Mouse (Mus musculus): Measurements from ENCODE around the gene Edem3. TPM values are rescaled to one million over a fixed set of nuclear protein-coding genes. Genes with fewer than 3 reads are reported as not detected.

The Edem3 gene
- polyA plus RNA-seq, 1 experiment = 3.6 TPM

DNA sequence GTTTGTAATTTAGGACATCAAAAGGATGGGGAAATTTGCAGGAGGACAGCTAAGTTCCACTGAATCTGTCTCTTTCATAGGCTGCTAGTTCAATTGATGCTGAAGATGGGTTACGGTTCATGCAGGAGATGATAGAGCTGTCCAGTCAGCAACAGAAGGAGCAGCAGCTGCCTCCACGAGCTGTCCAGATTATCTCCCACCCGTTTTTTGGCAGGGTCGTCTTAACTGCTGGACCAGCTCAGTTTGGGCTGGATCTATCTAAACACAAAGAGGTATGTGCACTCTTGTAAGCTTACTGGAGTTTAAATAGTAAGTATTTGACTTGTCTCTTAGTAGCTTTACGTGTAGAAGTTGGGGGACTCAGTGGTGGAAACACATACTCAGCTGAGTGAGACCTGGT, 52.1 kb downstream of the Edem3 start:
- Histone ChIP-seq H3K27me3 (ENCODE audit: control insufficient read depth, insufficient read depth, low read length) (no peaks in the 10 kb centered on the region), H3K36me3 (ENCODE audit: control insufficient read depth, insufficient read depth, low read length) (peaks cover 3% of the 10 kb centered on the region), H3K4me1 (ENCODE audit: control insufficient read depth, insufficient read depth, low read length) (no peaks in the 10 kb centered on the region), H3K27ac (ENCODE audit: control insufficient read depth, insufficient read depth, low read depth, low read length) (no peak overlapping the region), H3K4me3 (ENCODE audit: control insufficient read depth, low read depth, low read length) (no peak overlapping the region)
- TF ChIP-seq POLR2A (IDR thresholded peaks at IDR 0.05; ENCODE audit: control insufficient read depth, low read depth, low read length) = no peak
- TF ChIP-seq CTCF (IDR thresholded peaks at IDR 0.05; ENCODE audit: control insufficient read depth, insufficient read depth, insufficient replicate concordance, low read depth, low read length) = no peak

DNA sequence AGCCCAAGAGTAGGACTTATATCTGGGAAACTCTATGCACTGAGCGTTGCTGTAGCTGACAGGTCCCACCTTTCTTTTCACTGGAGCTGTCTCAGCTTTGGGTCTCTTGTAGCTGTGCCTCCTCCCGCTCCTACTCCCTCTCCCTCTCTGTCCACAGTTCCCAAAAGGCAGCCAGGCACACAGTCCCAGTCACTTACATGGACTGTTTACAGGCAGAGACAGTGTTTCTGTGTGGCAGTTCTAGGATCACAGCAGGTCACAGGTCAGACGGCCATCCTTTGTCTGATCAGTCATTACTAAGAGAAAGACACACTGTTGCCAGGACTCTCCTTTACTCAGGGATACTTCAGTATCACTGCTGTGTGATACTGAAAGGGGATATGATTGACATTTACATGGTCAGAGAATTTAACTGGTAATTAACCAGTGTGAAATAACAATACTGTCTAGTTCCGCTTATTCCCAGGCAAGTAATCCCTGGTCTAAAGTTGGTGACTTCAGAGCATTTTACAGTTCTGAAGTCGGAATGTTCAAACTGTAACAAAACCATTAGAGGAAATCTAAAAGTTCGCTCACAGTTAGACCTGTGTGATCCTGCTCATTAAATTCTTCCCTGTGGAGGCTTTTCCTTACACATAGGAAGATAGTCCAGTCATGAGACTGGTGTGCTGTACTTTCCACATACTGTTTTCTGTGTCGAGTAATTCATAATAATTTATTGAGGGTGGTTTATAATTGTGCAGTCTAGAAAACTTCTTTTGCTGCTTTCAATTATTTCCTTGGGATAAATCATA, 55.7 kb downstream of the Edem3 start:
- TF ChIP-seq POLR2A (IDR thresholded peaks at IDR 0.05; ENCODE audit: control insufficient read depth, low read depth, low read length) (no peak), CTCF (IDR thresholded peaks at IDR 0.05; ENCODE audit: control insufficient read depth, insufficient read depth, insufficient replicate concordance, low read depth, low read length) (no peak)
- Histone ChIP-seq H3K4me1 (ENCODE audit: control insufficient read depth, insufficient read depth, low read length) (no peaks in the 10 kb centered on the region), H3K36me3 (ENCODE audit: control insufficient read depth, insufficient read depth, low read length) (peaks cover 4% of the 10 kb centered on the region), H3K27me3 (ENCODE audit: control insufficient read depth, insufficient read depth, low read length) (no peaks in the 10 kb centered on the region), H3K4me3 (ENCODE audit: control insufficient read depth, low read depth, low read length) (no peak overlapping the region), H3K27ac (ENCODE audit: control insufficient read depth, insufficient read depth, low read depth, low read length) (no peak overlapping the region)

DNA sequence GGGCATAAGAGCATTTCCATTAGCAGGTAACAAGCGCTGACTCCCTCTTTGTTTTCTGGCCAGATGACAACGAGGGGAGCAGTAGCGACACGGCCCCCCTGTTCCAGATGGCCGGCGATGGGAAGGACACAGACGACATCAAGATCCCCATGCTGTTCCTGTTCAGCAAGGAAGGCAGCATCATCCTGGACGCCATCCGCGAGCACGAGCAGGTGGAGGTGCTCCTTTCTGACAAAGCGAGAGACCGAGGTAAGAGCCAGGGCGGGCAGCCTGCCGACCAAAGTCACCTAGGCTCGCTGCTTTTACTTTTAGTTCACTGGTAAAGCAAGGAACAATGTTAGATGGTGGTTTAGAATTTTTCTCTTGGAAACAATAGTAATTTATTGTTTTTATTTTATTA, 56.3 kb downstream of the Edem3 start:
- no peak overlapping the region for H3K4me3 ChIP-seq (ENCODE audit: control insufficient read depth, low read depth, low read length)
- no peaks in the 10 kb centered on the region for H3K4me1 ChIP-seq (ENCODE audit: control insufficient read depth, insufficient read depth, low read length)
- H3K36me3 ChIP-seq (ENCODE audit: control insufficient read depth, insufficient read depth, low read length) = peaks cover 4% of the 10 kb centered on the region
- no peak overlapping the region for H3K27ac ChIP-seq (ENCODE audit: control insufficient read depth, insufficient read depth, low read depth, low read length)
- H3K27me3 ChIP-seq (ENCODE audit: control insufficient read depth, insufficient read depth, low read length) = no peaks in the 10 kb centered on the region
- TF ChIP-seq CTCF (IDR thresholded peaks at IDR 0.05; ENCODE audit: control insufficient read depth, insufficient read depth, insufficient replicate concordance, low read depth, low read length) = no peak
- no peak for TF ChIP-seq POLR2A (IDR thresholded peaks at IDR 0.05; ENCODE audit: control insufficient read depth, low read depth, low read length)

DNA sequence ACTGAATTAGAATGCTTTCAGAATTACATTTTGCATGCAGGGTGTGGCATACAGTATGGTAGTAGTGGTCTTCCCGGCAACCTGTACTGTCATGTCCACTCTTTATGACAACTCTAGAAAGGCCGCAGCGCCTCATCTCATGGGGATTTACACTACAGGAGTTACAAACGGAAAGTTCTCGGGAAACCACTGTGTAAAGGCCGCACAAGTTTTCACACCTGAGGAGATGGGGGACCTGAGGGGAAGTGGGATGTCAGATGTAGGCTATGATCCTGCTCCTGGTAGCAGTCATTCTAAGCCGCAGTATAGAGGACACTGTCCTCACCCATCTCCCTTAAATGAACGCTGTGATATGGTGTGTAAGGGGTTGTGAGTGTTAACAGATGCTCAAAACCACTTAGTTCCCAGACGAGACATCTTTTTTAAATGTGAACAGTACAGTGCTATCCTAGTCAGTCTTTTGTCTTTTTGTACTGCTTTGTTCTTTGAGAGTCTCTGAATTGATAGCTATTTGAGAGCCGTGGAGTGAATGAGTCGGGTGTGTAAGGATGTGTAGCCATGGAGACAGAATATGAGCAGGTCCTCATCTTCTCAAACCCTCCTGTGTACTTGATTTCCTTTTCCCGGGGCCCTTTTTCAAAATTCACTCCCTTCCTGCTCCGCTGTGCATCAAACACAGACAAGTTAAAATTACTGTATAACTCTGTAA, 57.0 kb downstream of the Edem3 start:
- Histone ChIP-seq H3K36me3 (ENCODE audit: control insufficient read depth, insufficient read depth, low read length) (peaks cover 4% of the 10 kb centered on the region), H3K27ac (ENCODE audit: control insufficient read depth, insufficient read depth, low read depth, low read length) (no peak overlapping the region), H3K27me3 (ENCODE audit: control insufficient read depth, insufficient read depth, low read length) (no peaks in the 10 kb centered on the region), H3K4me3 (ENCODE audit: control insufficient read depth, low read depth, low read length) (no peak overlapping the region), H3K4me1 (ENCODE audit: control insufficient read depth, insufficient read depth, low read length) (no peaks in the 10 kb centered on the region)
- no peak for TF ChIP-seq CTCF (IDR thresholded peaks at IDR 0.05; ENCODE audit: control insufficient read depth, insufficient read depth, insufficient replicate concordance, low read depth, low read length)
- no peak for TF ChIP-seq POLR2A (IDR thresholded peaks at IDR 0.05; ENCODE audit: control insufficient read depth, low read depth, low read length)

DNA sequence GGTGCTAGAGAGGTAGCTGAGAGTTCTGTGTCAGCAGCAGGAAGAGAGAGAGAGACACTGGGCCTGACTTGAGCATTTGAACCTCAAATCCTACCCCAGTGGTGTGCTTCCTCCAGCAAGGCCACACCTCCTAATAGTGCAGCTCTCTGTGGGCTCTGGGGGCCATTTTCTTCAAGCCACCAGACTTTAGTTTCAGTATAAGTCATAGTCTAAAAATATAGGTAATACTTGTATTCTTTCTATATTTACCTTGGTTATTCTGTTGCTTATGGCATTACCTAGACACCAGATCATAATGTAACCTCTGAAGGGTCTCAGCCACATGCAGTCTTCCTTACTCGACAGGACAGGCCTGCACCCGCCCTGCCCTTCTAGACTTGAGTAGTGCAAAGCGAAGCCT, 60.9 kb downstream of the Edem3 start:
- TF ChIP-seq POLR2A (IDR thresholded peaks at IDR 0.05; ENCODE audit: control insufficient read depth, low read depth, low read length) (no peak), CTCF (IDR thresholded peaks at IDR 0.05; ENCODE audit: control insufficient read depth, insufficient read depth, insufficient replicate concordance, low read depth, low read length) (no peak)
- Histone ChIP-seq H3K27me3 (ENCODE audit: control insufficient read depth, insufficient read depth, low read length) (no peaks in the 10 kb centered on the region), H3K4me3 (ENCODE audit: control insufficient read depth, low read depth, low read length) (no peak overlapping the region), H3K4me1 (ENCODE audit: control insufficient read depth, insufficient read depth, low read length) (no peaks in the 10 kb centered on the region), H3K27ac (ENCODE audit: control insufficient read depth, insufficient read depth, low read depth, low read length) (no peak overlapping the region), H3K36me3 (ENCODE audit: control insufficient read depth, insufficient read depth, low read length) (peaks cover 2% of the 10 kb centered on the region)

DNA sequence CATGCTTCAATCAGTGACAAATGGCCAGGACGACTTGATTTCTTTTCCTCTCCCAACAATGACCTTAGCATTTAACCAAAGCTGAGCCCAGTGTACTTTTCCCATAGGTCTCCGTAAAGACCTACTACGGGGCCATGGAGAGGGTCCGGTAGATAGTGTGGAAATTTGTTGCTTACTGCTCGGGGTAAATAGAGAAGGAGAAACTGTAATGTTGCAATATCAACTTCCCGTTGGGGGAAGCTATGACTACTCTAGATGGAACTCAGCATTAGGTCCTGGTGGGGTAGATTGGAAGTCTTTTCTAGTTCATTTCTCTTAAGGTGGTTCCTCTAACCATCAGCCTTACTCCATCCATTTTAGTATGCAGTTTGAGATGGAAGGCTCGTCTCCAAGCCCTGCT, 64.0 kb downstream of the Edem3 start:
- no peak for TF ChIP-seq CTCF (IDR thresholded peaks at IDR 0.05; ENCODE audit: control insufficient read depth, insufficient read depth, insufficient replicate concordance, low read depth, low read length)
- no peak for TF ChIP-seq POLR2A (IDR thresholded peaks at IDR 0.05; ENCODE audit: control insufficient read depth, low read depth, low read length)
- H3K4me3 ChIP-seq (ENCODE audit: control insufficient read depth, low read depth, low read length) = no peak overlapping the region
- H3K36me3 ChIP-seq (ENCODE audit: control insufficient read depth, insufficient read depth, low read length) = no peaks in the 10 kb centered on the region; the same call in 1 of the 2 replicates
- H3K27me3 ChIP-seq (ENCODE audit: control insufficient read depth, insufficient read depth, low read length) = no peaks in the 10 kb centered on the region
- no peaks in the 10 kb centered on the region for H3K4me1 ChIP-seq (ENCODE audit: control insufficient read depth, insufficient read depth, low read length)
- no peak overlapping the region for H3K27ac ChIP-seq (ENCODE audit: control insufficient read depth, insufficient read depth, low read depth, low read length)

DNA sequence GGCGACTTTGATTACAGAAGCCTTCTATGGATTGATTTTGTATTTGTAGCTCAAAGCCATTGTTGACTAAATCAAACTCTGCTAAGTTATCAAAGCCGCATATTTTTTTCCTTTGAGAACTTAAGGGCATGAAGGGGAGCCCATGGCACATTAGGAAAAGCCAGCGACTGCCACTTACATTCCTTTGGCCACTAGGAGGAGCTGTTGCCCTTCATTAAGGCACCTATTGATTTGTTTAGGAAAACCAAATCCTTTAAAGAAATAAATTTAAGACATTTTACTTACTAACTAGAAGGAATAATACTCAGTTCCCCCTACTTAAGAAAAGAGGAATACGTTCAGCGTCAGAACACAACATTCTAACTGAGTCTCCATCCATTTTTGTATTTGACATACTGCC, 65.3 kb downstream of the Edem3 start:
- Histone ChIP-seq H3K36me3 (ENCODE audit: control insufficient read depth, insufficient read depth, low read length) (no peaks in the 10 kb centered on the region; the same call in 1 of the 2 replicates), H3K27ac (ENCODE audit: control insufficient read depth, insufficient read depth, low read depth, low read length) (no peak overlapping the region), H3K27me3 (ENCODE audit: control insufficient read depth, insufficient read depth, low read length) (no peaks in the 10 kb centered on the region), H3K4me1 (ENCODE audit: control insufficient read depth, insufficient read depth, low read length) (no peaks in the 10 kb centered on the region), H3K4me3 (ENCODE audit: control insufficient read depth, low read depth, low read length) (no peak overlapping the region)
- no peak for TF ChIP-seq POLR2A (IDR thresholded peaks at IDR 0.05; ENCODE audit: control insufficient read depth, low read depth, low read length)
- TF ChIP-seq CTCF (IDR thresholded peaks at IDR 0.05; ENCODE audit: control insufficient read depth, insufficient read depth, insufficient replicate concordance, low read depth, low read length) = no peak

Measured in testis, adult 2 months (tissue).